Mouse (Mus musculus) CD4-positive, CD25-positive, alpha-beta regulatory T cell, adult 4 months (primary cell): ENCODE data around the gene Serpina6. TPM values are rescaled to one million over a fixed set of nuclear protein-coding genes. Genes with fewer than 3 reads are reported as not detected.

ENCODE experiments used
- ATAC-seq: one replicate; pipeline ENCODE4 v1.8.0; 2017
- polyA plus RNA-seq, 2 experiments: library from polyadenylated mRNA; unstranded; fragments of 100-300 nt; shearing (Covaris generic); gene quantifications; one replicate each; pipeline ENCODE4 v1.2.1; 2017

The Serpina6 gene
- polyA plus RNA-seq, 2 experiments from 2014 or later, result not detected

DNA sequence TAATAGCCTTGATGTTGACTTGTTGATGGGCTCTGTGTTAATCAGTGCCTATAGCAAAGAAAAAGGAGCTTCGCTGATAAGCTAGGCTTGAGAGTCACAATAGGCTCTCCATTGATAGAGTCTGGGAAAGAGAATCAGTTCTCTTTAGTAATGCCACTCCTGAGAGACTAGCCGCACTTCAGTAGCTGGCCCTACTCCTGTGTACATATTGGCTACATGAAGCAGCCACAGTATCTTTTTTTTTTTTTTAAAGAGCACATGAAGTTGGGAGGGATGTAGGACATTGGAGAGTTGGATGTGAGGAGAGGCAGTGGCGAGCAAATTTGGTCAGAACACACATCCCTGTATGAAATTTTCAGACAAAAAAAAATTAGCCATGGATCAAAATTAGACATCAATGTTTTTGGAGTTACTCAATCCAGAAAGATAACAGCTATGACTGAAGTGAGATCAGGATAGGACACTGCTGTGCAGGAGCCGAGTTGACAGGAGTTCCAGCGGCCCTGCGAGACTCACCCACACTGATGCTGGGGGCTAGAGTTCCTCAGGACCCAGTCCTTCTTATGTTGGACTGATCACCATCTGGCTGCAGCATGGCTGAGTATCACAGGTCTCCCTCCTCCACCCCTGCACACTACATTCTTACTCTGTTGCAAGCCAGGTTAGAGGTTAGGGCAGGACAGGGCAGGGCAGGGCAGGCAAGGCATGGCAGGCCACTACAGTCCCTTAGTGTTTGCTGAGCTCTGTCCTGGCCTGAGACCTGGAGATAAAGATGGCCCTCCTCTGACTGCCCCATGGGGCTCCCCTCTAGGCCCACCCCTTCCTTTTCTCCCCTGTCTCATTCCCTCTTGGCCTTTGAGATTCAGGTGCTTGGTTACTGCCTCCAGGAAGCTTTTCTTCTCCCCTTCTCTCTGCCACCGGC lies 1.6 kb downstream of the Serpina6 start:
- ATAC-seq, result no peak

DNA sequence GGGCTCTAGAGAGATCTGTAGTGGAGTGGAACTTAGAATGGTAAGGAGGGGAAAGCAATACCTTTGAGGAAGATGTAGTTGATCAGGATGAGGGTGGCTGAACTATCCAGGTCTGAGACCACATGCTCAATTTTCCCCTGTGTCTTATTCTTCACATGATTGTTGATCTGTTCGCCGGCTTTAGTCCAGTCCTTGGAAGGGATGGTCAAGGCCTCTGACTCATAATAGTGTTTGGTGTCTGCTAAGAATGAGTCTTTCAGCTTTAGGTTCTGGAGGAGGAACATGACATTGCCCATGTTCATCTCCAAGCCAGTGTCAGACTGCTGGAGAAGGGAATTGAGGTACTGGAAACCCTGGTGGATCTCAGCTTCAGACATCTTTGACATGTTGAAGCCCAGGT lies 3.2 kb downstream of the Serpina6 start:
- no peak for ATAC-seq

DNA sequence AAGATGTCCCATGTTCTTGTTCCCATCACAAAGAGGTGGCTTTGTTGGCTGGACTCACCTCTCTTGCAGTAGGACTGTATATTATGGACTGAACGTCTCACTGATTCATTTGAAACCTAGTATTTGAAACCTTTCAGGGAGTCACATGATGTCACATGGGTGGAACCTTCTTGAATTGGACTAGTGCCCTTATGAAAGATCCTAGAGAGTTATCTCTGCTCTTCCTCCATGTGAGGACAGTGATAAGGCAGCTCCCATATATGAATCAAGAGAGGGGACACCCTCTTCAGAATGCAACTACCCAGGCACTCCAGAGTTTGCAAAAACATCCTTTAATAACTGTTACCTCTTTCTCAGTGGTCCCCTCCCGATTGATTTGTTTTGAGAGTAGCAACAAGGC lies 10.7 kb downstream of the Serpina6 start:
- no peak for ATAC-seq

DNA sequence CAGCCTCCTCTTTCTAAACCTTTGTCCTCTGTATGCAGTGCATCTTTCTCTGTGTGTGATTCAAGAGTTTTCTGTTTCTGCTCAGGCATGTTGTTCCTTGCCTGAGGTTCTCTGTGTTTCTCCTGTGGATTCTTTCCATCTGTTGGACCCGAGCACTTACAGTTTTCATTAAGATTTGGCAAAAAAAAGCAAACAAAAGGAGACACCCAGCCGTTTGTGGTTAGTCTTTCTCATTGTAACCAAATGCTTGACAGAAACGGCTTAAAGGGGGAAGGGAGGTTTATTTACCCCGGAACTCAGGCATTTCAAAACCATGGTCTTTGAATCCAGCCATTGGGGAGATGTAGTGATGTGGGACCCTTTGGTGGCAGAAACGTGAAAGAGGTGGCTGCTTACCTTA lies 12.4 kb downstream of the Serpina6 start:
- ATAC-seq, result no peak

DNA sequence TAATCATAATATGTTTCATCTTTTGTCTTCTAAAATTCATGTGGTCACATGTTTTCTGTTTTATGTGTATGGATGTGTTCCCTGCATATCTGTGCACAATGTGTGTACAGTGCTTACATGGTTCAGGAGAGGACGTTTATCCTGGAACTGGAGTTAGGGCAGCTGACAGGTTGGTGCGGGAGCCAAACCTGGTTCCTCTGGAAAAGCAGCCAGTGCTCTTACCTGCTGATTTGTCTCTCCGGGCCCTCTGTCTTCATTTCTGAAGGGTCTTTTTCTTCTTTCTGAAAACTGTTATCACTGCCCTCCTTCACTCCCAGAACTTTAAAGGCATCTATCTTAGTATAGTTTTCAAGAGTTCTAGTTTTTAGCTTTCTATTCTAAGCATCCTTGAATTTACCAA lies 13.2 kb downstream of the Serpina6 start:
- no peak for ATAC-seq

DNA sequence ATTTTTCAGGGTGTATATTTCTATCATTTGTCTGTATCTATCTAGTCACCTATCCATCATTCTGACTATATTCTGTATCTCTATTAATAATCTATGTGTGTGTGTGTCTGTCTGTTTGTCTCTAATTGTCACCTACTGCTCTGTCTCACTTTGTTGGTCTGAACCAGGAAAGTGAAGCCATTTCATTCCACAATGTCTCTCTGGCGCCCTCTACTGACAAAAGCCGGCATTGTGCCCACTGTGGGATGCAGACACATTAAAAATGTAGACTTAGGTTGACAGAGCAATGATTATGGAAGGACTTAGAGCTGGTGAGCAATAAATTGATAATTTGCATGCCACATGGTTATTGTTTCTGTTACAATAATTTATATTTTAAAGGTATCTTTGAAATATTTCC lies 13.7 kb downstream of the Serpina6 start:
- ATAC-seq, result no peak

DNA sequence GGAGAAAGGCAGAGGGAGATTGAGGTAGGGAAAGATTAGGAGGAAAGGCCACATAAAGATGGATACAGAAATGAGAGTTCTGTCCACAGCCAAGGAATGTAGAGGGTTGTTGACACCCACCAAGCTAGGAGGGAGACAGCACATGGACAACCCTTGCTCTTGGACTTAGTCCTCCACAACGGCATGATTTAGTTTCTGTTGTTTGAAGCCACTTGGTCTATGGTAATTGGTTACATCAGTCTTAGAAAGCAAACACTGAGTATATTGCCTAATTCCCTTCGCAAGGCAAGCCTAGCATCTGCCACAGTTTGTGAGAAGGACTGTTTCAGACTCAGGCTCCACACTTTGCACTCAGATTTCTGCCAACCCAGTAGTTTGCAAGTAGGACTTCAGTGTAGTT lies 21.2 kb downstream of the Serpina6 start:
- no peak for ATAC-seq

DNA sequence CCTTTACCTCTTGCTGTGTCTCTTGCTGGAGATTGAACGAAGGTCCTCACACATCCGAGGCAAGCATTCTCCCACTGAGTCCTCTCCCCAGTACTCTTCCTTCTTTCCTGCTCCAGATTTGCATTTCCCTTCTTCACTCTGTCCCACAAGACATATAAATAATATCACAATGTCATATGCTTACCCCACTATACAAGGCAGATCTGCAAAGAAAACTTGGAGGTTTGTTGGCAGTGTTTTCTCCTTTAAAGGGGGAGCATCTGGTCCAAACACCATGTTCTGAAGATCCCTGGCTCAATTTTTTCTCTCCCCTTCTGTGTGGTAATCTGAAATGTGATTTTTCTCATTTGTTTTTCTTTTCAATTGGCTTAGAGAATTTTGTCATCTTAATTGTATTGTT lies 22.6 kb downstream of the Serpina6 start:
- ATAC-seq, result no peak

DNA sequence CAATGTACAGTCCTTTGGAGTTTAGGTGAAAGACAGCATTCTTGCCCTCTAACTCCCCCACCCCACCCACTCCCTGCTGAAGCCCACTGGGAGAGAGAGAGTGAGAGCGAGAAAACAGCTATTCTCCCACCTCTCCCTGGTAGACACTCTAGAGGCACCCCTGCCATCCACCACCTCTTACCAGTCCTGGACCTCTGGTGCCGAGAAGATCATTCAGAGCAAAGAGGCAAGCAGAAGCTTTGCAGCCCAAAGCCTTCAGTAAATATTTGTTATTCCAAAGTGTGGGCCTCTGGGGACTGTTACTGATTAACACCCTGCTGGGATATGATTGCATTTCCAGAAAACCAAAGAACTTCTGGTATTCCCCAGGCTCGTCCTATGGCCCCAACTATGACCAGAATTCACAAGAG lies 25.8 kb downstream of the Serpina6 start, which contains the start of gene Serpina10:
Serpina10 (minus strand) TSS at position 242 of the 410 bp plus-strand sequence.
- ATAC-seq, result no peak

DNA sequence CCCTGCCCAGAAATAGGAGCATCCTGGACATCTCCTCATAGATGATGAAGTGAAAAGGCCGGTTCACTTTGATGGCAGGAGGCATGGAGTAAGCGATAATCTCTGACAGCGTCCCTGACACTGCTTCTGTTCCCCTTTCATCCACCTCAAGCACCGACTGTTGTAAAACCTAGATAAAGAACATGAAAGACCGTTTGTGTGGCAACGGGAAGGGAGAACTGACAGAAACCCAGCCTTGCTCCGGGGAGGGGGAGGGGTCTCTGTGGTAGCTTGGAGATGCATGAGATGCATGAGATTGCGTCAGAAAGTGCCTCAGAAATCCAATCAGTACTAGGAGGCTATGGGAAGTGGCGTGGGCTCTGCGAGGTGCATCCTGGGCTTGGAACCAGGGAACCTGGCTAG lies 40.2 kb downstream of the Serpina6 start:
- ATAC-seq, result no peak

DNA sequence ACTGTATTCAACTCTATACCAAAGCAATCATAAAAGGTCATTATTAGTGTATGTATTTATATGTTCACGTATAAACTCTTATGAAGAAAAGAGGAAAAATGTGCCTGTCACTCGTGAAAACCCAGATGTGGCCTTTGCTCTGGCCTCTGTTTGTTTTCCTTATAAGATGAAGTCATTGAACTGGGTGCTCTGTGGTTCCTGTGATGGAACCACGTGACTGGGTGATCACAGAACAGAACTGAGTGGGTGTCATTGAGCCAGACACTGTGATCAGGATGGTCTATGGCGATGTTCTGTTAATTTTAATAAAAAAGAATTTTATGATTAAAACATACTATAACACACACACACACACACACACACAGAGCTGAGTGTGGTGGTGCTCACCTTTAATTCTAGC lies 41.3 kb downstream of the Serpina6 start:
- no peak for ATAC-seq

DNA sequence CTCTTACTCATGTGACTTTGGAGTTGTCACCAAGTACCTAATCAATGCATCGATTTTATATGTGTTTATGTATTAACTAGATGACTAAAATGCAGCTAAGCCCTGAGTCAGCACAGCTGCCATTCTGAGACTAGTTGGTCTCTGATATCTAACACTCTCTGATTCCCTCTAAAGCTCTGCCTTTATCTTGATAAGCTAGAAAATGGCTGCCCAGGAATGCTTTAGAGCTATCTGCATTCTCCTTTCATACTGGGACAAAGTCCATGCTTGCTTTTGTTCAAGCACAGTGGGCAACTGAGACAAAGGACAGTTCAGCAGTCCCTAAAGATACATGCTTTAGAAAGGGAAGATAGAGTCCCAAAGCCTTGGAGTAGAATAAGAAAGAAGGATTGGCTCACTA lies 41.9 kb downstream of the Serpina6 start:
- no peak for ATAC-seq

DNA sequence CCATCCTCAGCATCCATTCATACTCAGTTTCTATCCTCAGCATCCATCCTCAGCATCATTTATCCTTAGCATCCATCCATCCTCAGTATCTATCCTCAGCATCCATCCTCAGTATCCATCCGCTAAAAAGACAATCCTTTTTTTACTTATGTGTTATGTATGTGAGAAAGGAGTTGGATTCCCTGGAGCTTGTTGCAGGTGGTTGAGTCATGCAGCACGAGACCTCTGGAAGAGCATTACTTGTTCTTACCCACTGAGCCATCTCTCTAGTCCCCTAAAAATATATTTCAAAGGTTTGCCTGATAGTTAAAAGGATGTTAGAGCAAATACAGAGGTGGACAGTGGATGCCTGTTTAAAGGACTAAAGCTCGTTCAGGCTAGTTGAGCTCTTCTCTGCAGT lies 55.2 kb downstream of the Serpina6 start:
- ATAC-seq, result no peak

DNA sequence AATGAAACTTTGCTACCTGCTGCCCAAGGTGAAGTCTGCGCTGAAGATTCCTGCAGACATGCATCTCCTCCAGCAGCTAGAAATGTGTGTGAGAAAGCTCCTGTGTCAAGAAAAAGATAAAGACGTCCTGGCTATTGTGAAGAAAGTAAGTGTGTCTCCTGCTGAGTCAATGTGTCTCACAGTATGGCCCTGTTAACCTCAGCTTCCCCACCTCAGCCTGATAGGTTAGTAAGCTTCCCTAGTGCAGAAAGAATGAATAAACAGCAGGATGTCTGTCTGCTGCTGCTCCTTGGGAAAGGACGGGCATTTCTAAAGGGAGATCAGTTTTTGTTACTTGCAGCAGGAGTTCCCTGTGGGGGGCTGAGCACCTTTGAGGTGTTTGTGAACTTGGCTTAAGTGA lies 56.6 kb downstream of the Serpina6 start:
- no peak for ATAC-seq

DNA sequence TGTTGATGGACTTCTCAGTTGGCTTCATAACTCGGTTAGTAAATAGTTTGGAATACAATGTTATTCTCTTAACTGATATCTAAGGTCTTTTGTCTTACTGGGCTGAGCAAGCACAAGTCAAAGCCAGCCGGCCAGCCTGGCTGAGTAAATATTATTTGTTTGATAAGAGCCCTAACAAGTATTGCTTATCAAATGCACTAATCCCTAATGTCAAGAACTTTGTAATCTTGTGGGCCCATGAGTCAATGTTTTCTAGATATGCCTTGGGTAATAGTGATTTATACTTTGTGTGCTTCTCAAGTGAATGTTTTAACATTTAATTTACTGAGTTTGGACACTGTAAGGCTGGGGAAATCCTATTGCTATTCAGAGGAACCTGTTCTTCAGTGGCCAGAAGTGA lies 58.6 kb downstream of the Serpina6 start:
- no peak for ATAC-seq

Other genes starting within 250 kb of the Serpina6 start
- gene 9330161L09Rik, start 249.4 kb downstream of the Serpina6 start, polyA plus RNA-seq, result under 1 TPM in 1 of 2 experiments, not detected in 1; 0.90 TPM
- gene Ddx24, start 231.4 kb downstream of the Serpina6 start, polyA plus RNA-seq, result 100 to 1,000 TPM; 250 to 324 TPM
- 100 to 1,000 TPM; 343 to 436 TPM for gene Ifi27, start 223.0 kb downstream of the Serpina6 start, polyA plus RNA-seq
- 1,000 to 10,000 TPM; 1,231 to 1,594 TPM for gene Ifi27l2a, start 213.5 kb downstream of the Serpina6 start, polyA plus RNA-seq
- under 1 TPM in 1 of 2 experiments, not detected in 1; 0.40 TPM for gene Ifi27l2b, start 200.0 kb downstream of the Serpina6 start, polyA plus RNA-seq
- under 1 TPM in 1 of 2 experiments, not detected in 1; 0.36 TPM for gene Ppp4r4, start 124.9 kb downstream of the Serpina6 start, polyA plus RNA-seq
- gene Serpina10, start 25.8 kb downstream of the Serpina6 start, polyA plus RNA-seq, result not detected
- not detected for gene Serpina16, start 18.9 kb upstream of the Serpina6 start, polyA plus RNA-seq
- not detected for gene Serpina1f, start 38.3 kb upstream of the Serpina6 start, polyA plus RNA-seq
- not detected for gene Serpina1d, start 116.4 kb upstream of the Serpina6 start, polyA plus RNA-seq
- gene Serpina1b, start 173.2 kb upstream of the Serpina6 start, polyA plus RNA-seq, result not detected
- not detected for gene Serpina1a, start 206.3 kb upstream of the Serpina6 start, polyA plus RNA-seq
- not detected for gene Serpina1c, start 247.7 kb upstream of the Serpina6 start, polyA plus RNA-seq